Mouse (Mus musculus): ENCODE measurements around the gene Nek8. TPM values are rescaled to one million over a fixed set of nuclear protein-coding genes. Genes with fewer than 3 reads are reported as not detected.
A peak's percentile ranks its signal among the peaks of the same experiment; 100 is the strongest.

Nek8 gene
- polyA plus RNA-seq, 2 experiments: 7.4 to 10.6 TPM

GRCm38 (mm10) chr11:78146168-78146567 lies 30.3 kb downstream of the Nek8 start:
- Histone ChIP-seq H3K4me2 (ENCODE audit: low read depth) (no peak overlapping the region), H3K27me3 (ENCODE audit: control insufficient read depth, insufficient read depth, low read length) (no peaks in the 10 kb centered on the region), H3K9ac (replicated peaks) (no peak overlapping the region), H3K4me3 (ENCODE audit: insufficient read depth in 1 of 2, low read depth in 2 of 2, low read length in 2 of 2) (no peak overlapping the region), H3K27ac (no peak overlapping the region), H3K4me1 (replicated peaks; ENCODE audit: control insufficient read depth in 2 of 2, insufficient read depth in 2 of 2, low read length in 1 of 2) (peaks cover 2 to 6% of the 10 kb centered on the region in 2 experiments; a peak in 3 of 4 replicates), H3K9me3 (ENCODE audit: control insufficient read depth, low read length) (no peaks in the 10 kb centered on the region), H3K36me3 (replicated peaks; ENCODE audit: control insufficient read depth, insufficient read depth, low read depth) (no peaks in the 10 kb centered on the region; the same call in 1 of the 2 replicates)
- WGBS (ENCODE audit: insufficient replicate concordance): 79% methylated on average over 5 of the region's 5 CpGs
- TF ChIP-seq EP300 (IDR thresholded peaks at IDR 0.05; ENCODE audit: low read depth) (no peak), CTCF (IDR thresholded peaks at IDR 0.05; ENCODE audit: low read depth) (peak; percentile 57)
- DNase-seq (ENCODE audit: low read depth in 3 of 3, low spot score in 3 of 3): no peak
- ATAC-seq (ENCODE audit: insufficient read depth): no peak

- WGBS (ENCODE audit: insufficient replicate concordance): 89% methylated on average over 2 of the region's 2 CpGs
- TF ChIP-seq EP300 (IDR thresholded peaks at IDR 0.05; ENCODE audit: low read depth): no peak
- no peak for TF ChIP-seq CTCF (IDR thresholded peaks at IDR 0.05; ENCODE audit: low read depth)
These were observed 33.0 kb downstream of the Nek8 start for GRCm38 (mm10) chr11:78143520-78143919.

DNA sequence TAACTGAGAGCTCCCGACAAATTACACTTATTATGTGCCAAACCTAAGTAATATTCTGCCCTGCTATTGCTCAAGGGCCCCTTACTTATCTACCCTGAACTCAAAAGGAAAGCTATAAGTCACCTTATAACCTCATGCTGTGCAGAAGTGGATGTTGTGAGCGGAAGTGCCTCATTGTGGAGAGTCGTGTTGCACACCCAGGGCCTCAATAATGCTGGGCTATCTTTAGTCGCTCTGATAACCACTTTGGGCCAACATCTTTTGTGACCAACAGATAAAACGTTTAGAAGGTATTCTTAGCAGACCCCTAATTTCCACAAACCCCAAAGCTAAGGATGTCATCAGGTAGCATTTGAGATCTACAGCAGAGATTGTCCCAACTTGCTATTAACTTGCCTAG lies 35.8 kb downstream of the Nek8 start:
- peak overlapping the region; percentile 25 for H3K27ac ChIP-seq
- 20% methylated on average over 5 of the region's 5 CpGs for WGBS (ENCODE audit: insufficient replicate concordance)

More at GRCm38 (mm10) chr11:78143520-78143919, 33.0 kb downstream of the Nek8 start:
- no peak for ATAC-seq (ENCODE audit: insufficient read depth)
- no peak for DNase-seq (ENCODE audit: low read depth in 3 of 3, low spot score in 3 of 3)
- Histone ChIP-seq H3K36me3 (replicated peaks; ENCODE audit: control insufficient read depth, insufficient read depth, low read depth) (no peaks in the 10 kb centered on the region; the same call in 1 of the 2 replicates), H3K4me1 (replicated peaks; ENCODE audit: control insufficient read depth in 2 of 2, insufficient read depth in 2 of 2, low read length in 1 of 2) (peaks cover 15 to 18% of the 10 kb centered on the region in 2 experiments), H3K27me3 (ENCODE audit: control insufficient read depth, insufficient read depth, low read length) (no peaks in the 10 kb centered on the region), H3K4me2 (ENCODE audit: low read depth) (no peak overlapping the region), H3K9ac (replicated peaks) (no peak overlapping the region), H3K9me3 (ENCODE audit: control insufficient read depth, low read length) (no peaks in the 10 kb centered on the region), H3K4me3 (ENCODE audit: insufficient read depth in 1 of 2, low read depth in 2 of 2, low read length in 2 of 2) (no peak overlapping the region), H3K27ac (no peak overlapping the region)

DNA sequence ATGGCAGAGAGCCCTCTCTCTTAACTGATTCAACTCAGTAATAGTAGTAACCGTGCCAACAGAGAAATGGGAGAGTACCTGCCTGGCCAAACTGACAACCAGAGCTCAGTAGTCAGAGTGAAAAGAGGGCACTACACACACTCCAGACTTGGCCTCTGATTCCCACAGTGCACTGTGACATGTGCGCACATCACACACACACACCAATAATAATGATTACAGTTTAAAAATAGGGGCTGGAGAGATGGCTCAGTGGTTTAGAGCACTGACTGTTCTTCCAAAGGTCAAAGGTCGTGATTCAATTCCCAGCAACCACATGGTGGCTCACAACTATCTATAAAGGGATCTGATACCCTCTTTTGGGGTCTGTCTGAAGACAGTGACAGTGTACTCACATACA lies 38.5 kb downstream of the Nek8 start:
- ATAC-seq (ENCODE audit: insufficient read depth) (no peak), DNase-seq (ENCODE audit: low read depth in 3 of 3, low spot score in 3 of 3) (no peak)
- Histone ChIP-seq H3K27ac (no peak overlapping the region), H3K9ac (replicated peaks) (no peak overlapping the region), H3K4me1 (replicated peaks; ENCODE audit: control insufficient read depth in 2 of 2, insufficient read depth in 2 of 2, low read length in 1 of 2) (peaks cover 31 to 46% of the 10 kb centered on the region in 2 experiments), H3K9me3 (ENCODE audit: control insufficient read depth, low read length) (no peaks in the 10 kb centered on the region), H3K4me2 (ENCODE audit: low read depth) (no peak overlapping the region), H3K27me3 (ENCODE audit: control insufficient read depth, insufficient read depth, low read length) (no peaks in the 10 kb centered on the region), H3K4me3 (ENCODE audit: insufficient read depth in 1 of 2, low read depth in 2 of 2, low read length in 2 of 2) (no peak overlapping the region), H3K36me3 (replicated peaks; ENCODE audit: control insufficient read depth, insufficient read depth, low read depth) (no peaks in the 10 kb centered on the region; the same call in 1 of the 2 replicates)
- 67% methylated on average over 3 of the region's 3 CpGs for WGBS (ENCODE audit: insufficient replicate concordance)
- TF ChIP-seq EP300 (IDR thresholded peaks at IDR 0.05; ENCODE audit: low read depth) (no peak), CTCF (IDR thresholded peaks at IDR 0.05; ENCODE audit: low read depth) (no peak)

More for the DNA sequence above, 35.8 kb downstream of the Nek8 start:
- ATAC-seq (ENCODE audit: insufficient read depth) (peak; percentile 31; the same call in 1 of the 2 replicates), DNase-seq (ENCODE audit: low read depth in 3 of 3, low spot score in 3 of 3) (no peak)
- H3K27me3 ChIP-seq (ENCODE audit: control insufficient read depth, insufficient read depth, low read length): no peaks in the 10 kb centered on the region
- H3K4me1 ChIP-seq (replicated peaks; ENCODE audit: control insufficient read depth in 2 of 2, insufficient read depth in 2 of 2, low read length in 1 of 2): peaks cover 15 to 27% of the 10 kb centered on the region in 2 experiments
- TF ChIP-seq CTCF (IDR thresholded peaks at IDR 0.05; ENCODE audit: low read depth): no peak
- peak; percentile 33; the same call in 1 of the 2 replicates for TF ChIP-seq EP300 (IDR thresholded peaks at IDR 0.05; ENCODE audit: low read depth)
- H3K4me3 ChIP-seq (ENCODE audit: insufficient read depth in 1 of 2, low read depth in 2 of 2, low read length in 2 of 2): no peak overlapping the region
- peak overlapping the region; percentile 9; the same call in 1 of the 2 replicates for H3K9ac ChIP-seq (replicated peaks)
- H3K36me3 ChIP-seq (replicated peaks; ENCODE audit: control insufficient read depth, insufficient read depth, low read depth): no peaks in the 10 kb centered on the region; the same call in 1 of the 2 replicates
- H3K4me2 ChIP-seq (ENCODE audit: low read depth): peak overlapping the region; percentile 24; the same call in 1 of the 2 replicates
- no peaks in the 10 kb centered on the region for H3K9me3 ChIP-seq (ENCODE audit: control insufficient read depth, low read length)

- Histone ChIP-seq H3K27ac (no peak overlapping the region), H3K4me1 (replicated peaks; ENCODE audit: control insufficient read depth in 2 of 2, insufficient read depth in 2 of 2, low read length in 1 of 2) (peaks cover 36 to 50% of the 10 kb centered on the region in 2 experiments), H3K9me3 (ENCODE audit: control insufficient read depth, low read length) (no peaks in the 10 kb centered on the region), H3K4me3 (ENCODE audit: insufficient read depth in 1 of 2, low read depth in 2 of 2, low read length in 2 of 2) (no peak overlapping the region), H3K4me2 (ENCODE audit: low read depth) (no peak overlapping the region), H3K9ac (replicated peaks) (no peak overlapping the region), H3K36me3 (replicated peaks; ENCODE audit: control insufficient read depth, insufficient read depth, low read depth) (no peaks in the 10 kb centered on the region), H3K27me3 (ENCODE audit: control insufficient read depth, insufficient read depth, low read length) (no peaks in the 10 kb centered on the region)
- no peak for DNase-seq (ENCODE audit: low read depth in 3 of 3, low spot score in 3 of 3)
- no peak for ATAC-seq (ENCODE audit: insufficient read depth)
- no peak for TF ChIP-seq EP300 (IDR thresholded peaks at IDR 0.05; ENCODE audit: low read depth)
- TF ChIP-seq CTCF (IDR thresholded peaks at IDR 0.05; ENCODE audit: low read depth): no peak
- 69% methylated on average over 4 of the region's 4 CpGs for WGBS (ENCODE audit: insufficient replicate concordance)
These were observed 38.9 kb downstream of the Nek8 start for GRCm38 (mm10) chr11:78137584-78137983.

Data from liver, embryonic 14.5 days (tissue).